Mouse (Mus musculus): ENCODE data around the gene E330009J07Rik.

Gene E330009J07Rik

DNA sequence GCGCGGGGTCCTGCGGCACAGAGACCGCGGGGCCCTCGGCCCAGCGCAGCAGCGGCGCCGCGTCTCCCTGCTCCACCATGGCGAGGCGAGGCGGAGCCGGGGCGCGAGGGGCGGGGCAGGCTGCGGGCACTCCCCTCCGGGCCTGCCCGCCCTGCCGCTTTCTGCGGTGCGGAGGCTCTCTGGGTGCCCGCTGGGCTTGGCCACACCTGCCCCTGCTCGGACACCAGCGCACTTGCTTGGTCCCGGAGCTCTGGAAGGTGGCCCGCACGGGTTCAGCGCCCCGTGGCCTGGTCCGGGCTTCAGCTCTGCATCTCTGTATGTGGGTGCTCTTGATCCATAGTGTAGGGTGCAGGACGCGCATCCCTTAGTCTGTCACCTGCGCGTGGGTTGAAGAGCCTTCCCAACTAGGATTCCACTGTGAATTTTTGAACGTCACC is at the start of gene E330009J07Rik:
Gene E330009J07Rik (minus strand): TSS at position 89 of the 437 bp plus-strand sequence.
- DNase-seq (ENCODE audit: low spot score) = peak; percentile 57

GRCm38 (mm10) chr6:40482318-40482717 is 46.4 kb upstream of the E330009J07Rik start:
- no peak for DNase-seq (ENCODE audit: low spot score)

DNA sequence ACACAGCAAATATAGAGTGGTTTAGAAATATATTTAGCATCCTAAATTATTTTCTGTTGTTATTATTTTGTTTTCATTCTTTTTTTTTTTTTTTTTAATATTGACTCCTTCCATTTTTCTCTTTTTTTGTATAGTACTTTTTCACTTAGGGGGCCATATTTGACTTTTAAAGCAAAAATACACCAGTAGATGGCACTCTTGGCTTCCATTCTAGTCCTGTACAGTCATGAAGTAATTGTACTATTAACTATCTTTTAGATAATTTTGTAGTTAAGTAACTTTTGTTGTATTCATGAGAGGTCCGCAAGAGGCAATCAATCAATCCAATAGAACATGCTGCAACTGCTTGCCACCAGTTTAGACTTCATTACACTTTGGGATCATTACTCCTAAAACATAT is 43.8 kb upstream of the E330009J07Rik start:
- DNase-seq (ENCODE audit: low spot score) = no peak

GRCm38 (mm10) chr6:40476132-40476531 is 40.2 kb upstream of the E330009J07Rik start:
- no peak for DNase-seq (ENCODE audit: low spot score)

- DNase-seq (ENCODE audit: low spot score) = no peak
These were observed 35.7 kb upstream of the E330009J07Rik start for GRCm38 (mm10) chr6:40471720-40472010.

GRCm38 (mm10) chr6:40470916-40471719 is 35.2 kb upstream of the E330009J07Rik start, which contains the start of gene Ssbp1:
Gene Ssbp1, plus strand, starts transcription at chr6:40471352.
- DNase-seq (ENCODE audit: low spot score) = peak; percentile 84

DNA sequence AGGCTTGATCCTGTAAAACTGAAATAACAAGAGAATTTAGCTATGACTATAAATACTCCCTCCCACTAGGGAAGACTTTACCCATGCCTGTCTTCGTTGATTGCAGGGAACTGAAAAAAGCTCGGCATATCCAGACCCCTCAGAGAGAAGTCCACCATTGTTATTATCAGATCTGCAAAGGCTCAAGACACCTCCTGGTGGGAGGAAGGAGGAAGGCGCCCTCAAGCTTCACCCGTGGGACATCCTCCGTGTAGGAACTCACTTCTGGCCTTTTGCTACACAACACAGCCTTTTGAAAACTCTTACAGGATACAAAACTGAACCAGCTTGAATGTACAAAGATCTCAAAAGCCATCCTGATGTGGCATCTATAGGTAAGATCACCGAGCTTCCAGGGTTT is 29.8 kb upstream of the E330009J07Rik start:
- no peak for DNase-seq (ENCODE audit: low spot score)

- no peak for DNase-seq (ENCODE audit: low spot score)
These were observed 18.6 kb upstream of the E330009J07Rik start for GRCm38 (mm10) chr6:40454436-40455041.

GRCm38 (mm10) chr6:40448626-40449025 is 12.7 kb upstream of the E330009J07Rik start:
- DNase-seq (ENCODE audit: low spot score) = no peak

DNA sequence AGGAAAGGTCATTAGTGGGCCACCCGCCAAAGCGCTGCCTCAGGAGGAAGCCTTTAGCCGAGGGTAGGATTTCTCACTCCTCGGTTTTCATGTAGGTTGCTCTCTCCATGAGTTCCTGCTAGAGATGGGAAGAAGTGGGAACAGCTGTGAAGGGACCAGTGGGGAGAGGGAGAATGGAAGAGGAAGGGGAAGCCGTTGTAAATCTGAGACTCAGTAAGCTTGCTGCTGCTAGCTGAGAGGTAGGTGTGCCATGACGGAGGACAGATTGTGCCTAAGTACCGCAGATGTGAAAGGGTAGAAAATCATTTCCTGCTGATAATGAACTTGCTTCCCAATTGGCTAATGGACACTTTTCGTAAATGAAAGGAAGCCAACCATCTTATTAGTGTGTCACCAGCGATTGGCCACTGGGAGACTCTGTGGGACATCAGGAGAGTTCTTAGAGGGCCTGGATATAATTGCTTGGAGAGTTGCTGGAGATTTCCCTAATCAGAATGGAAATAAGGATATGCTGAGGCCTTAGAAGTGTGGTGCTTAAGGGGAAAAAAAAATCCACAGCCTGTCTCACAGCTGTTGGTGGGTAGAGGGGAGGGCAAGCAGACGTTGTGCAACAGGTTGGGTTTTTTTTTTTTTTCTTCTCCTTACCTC is 7.5 kb upstream of the E330009J07Rik start:
- no peak for DNase-seq (ENCODE audit: low spot score)

DNA sequence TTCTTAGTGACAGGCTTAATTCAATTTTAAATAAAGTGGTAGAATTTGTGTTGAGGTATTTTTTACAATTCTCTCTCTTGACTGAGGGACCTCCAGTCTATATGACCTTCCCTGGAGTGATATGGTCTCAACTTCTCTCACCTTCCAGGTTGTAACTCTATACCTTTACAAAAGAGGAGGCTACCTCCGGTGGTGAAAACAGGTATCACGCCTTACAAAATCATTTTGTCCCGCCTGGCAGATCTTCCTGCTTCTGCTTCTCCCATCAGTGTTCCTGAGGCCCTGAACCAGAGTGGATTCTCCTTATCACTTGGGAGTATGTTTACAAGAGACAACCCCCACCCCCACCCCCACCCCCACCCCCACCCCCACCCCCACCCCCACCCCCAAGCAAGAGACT is 5.8 kb upstream of the E330009J07Rik start:
- DNase-seq (ENCODE audit: low spot score) = no peak

DNA sequence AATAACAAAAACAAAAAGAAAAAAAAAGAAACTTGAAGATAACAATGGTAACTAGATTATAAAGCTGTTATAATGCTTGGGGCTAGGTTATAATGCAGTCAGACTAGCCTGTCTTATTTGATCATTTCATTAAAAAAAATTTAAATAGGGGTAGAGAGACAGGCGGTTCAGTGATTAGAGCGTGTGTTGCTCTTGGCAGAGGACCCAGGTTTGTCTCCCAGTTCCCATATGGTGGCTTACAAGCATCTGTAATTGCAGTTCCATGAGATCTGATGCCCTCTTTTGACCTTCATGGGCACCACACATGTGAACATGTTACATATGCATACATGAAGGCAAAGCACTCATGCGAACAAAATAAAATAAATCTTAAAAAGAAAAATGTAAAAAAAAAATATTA is 5.3 kb upstream of the E330009J07Rik start:
- no peak for DNase-seq (ENCODE audit: low spot score)

DNA sequence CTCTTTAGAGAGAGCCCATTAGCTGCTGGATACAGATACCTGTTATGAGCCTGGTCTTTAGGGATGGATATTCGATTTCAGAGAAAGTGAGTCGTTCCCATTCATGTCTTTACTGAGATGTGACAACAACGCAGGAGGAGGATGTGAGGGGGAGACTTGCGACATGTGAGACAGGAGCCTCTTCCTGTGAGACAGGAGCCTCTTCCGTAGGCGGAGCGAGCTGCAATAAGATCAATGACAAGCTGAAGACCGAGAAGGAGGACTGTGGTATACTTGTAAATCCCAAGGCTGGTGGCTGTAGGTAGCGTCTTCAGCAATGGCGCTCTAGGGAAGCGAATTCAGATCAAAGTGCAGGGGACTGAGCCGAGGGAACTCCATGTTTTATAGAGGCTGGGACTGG is 3.8 kb upstream of the E330009J07Rik start:
- DNase-seq (ENCODE audit: low spot score) = no peak

DNA sequence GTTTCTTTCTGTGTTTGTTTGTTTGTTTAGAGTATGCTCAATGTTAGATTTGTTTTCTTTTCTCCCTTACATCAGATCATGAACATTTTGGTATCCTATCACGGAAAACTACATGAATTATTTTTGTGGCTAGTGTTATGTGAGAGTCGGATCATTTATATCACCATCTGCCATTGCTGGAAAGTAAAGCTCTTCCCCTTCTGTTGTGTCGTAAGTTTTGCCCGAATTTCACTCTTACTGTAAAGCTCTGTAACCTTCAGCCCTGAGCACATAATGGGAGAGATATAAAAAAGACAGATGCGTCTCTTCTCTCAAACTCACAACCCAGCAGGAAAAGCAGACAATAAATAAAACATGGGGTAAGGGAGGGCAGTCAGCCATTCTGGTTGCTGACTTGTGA is 3.0 kb upstream of the E330009J07Rik start, which contains the start of gene Wee2:
Gene Wee2 (plus strand): TSS at position 153 of the 400 bp plus-strand sequence.
- DNase-seq (ENCODE audit: low spot score) = no peak

DNA sequence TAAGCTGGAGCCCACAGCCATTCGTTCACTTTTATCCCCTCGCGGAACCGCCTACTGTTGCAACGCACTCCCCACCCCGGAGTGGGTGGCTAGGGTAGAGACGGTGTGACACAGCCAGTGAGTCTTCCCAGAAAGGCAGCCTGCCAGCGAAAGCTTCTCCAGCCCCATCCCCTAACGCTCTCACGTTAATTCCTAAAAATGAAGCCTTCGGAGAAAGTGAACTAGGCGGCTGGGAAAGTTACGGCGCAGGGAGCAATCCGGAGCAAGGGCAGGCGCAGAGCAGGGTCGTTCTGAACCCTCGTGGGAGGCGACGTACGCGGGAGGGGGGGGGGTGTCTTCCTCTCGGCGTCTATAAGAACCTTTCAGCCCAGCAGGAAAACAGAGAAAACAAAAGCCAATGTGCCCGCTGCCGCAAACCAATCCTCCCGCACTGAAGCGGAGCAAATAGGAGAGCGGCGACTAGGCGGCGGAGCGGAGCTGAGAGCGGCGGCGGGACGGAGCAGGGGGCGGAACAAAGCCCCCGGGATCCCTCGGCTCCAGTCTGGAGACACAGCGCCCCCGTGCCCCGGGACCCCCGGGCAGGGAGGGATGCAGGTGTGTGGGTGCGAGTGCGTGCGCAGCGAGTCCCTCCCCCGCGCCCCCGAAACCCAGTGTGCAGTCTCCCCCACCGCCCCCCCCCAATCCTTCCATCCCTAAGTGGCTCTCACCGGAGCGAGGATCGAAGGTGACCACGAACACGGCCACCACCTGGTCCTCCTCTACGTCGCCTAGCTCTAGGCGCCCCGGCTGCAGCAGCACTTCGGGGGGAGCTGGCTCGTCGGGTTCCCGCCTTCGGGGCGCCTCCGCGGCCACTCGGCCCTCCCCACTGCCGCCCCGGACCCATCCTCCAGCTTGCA is 536 bp downstream of the E330009J07Rik start:
- DNase-seq (ENCODE audit: low spot score) = no peak

- DNase-seq (ENCODE audit: low spot score) = no peak
These were observed 1.2 kb downstream of the E330009J07Rik start for GRCm38 (mm10) chr6:40434697-40435096.

DNA sequence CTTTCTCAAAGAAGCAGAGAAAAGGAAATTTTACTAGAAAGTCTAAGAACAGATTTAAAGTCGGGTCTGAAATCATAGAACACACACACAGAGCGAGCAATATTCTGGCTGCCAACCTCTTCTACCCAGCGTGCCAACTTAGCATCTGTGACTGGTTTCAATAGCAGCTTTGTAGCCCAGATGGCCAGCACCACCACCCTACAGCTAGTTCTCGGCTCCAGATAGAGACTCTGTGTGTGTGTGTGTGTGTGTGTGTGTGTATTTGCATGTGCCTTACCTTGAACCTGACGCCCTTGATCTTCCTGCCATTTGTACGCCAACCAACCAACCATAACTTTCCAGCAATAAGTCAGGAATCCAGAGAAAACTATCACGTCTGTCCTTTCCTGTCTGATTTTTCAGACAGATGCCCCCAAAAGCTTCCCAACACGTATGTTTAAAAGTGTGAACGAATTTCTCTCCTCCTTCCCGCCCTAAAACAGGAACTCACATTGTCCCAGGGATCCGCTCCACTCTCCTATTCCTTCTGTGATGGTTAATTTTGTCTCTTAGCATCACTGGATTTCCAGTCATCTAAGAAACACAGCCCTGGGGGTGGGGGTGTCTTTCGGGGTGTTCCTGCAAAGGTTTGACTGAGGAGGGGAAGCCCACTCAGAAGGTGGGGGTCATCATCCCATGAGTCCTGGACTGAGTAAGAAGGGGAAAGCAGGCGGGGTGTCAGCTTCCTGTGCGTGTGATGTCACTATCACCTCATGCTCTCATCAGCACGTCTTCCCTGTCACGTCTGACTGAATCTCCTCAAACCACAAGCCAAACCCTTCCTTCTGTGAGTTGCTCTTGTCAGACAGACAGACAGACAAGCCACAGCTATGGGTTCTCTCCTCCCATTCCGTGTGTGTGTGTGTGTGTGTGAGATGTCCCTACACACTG is 3.3 kb downstream of the E330009J07Rik start:
- no peak for DNase-seq (ENCODE audit: low spot score)

- no peak for DNase-seq (ENCODE audit: low spot score)
These were observed 4.1 kb downstream of the E330009J07Rik start for GRCm38 (mm10) chr6:40431812-40432211.

DNA sequence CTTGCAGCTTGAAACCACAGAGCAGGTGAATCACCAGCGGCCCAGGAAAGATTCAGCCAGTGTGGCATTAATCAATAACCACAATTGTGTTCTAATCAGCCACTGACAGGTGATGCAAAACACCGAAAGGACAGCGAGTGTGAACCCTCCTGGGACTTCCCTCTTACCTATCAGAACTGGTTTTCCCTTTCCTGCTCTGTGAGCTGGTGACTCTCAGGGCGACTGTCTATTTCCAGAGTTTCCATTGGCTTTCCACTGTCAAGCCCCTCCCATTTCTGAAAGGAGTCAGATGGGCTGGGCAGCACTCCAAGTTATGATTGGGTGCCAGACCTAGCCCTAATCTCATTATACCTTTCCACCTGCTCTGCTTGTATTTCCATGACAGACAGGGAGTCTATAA is 4.6 kb downstream of the E330009J07Rik start:
- DNase-seq (ENCODE audit: low spot score) = no peak

GRCm38 (mm10) chr6:40430878-40431277 is 5.1 kb downstream of the E330009J07Rik start:
- no peak for DNase-seq (ENCODE audit: low spot score)

DNA sequence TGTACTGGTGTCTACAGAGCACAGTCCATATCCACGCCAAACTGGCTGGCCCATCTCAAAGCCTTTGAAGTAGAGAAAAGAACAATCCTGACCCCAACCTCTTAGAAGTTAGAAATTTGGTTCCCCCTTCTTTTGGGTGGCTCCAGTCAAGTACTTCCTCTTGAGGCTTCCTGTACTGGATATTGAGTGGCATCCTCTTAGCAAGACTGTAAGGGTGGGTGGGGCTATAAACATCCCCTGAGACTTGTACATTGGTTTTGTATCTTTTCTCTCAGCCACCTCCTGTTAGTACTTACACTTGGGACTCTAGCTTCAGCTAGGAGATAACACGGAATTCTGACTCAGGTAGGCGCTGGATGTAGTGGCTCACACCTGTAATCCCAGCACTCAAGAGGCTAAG is 5.7 kb downstream of the E330009J07Rik start:
- no peak for DNase-seq (ENCODE audit: low spot score)
